Comparison of ENCODE assay signal across 12 mouse cellular contexts in the genomic region with DNA sequence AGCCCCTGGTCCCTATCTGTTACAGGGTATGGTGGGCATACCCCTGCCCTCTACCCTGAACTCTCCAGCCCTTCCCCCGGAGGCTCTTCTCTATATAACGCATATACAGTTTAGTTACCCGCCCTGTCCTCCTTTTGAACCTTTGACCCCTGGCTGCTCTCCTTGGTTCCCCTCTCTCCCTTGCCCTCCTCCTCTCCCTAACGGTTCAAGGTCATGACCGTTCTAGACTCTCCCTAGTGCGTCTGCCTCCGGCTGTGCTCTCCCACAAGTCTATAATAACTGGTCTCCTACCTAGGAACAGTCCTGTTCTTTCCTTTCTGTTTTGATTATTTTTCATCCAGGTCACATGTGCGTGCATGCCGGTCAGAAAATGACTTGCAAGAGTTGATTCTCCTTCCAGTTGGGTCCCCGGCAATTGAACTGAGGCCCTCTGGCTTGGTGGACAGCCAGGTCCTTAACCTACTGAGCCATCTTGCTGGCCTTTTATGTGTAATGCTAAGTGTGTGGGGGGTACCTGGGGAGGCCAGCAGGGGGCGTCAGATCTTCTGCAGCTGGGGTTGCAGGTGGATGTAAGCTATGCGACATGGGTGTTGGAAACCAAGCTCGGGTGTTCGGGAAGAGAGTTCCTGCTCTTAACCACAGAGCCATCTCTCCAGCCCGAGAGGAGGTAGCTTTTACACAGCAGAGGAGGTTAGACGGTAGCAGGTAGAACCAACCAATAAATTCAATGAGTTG. TPM values are rescaled to one million over a fixed set of nuclear protein-coding genes. Genes with fewer than 3 reads are reported as not detected.
DNase-seq lines count a peak whose midpoint lies in the region; ATAC-seq and TF ChIP-seq lines count a peak whose summit lies in the region.
"Had no signal": no experiment of that assay in that cellular context is flagged by ENCODE, and none has a peak within 500 bp of the region (broad histone marks: within the 10 kb centered on the region; RNA-seq: fewer than 3 reads in every experiment).

No protein-coding gene starts in this region.

- no peaks in the 10 kb centered on the region for H3K9me3 ChIP-seq in forebrain, embryonic 11.5 days (ENCODE audit: control insufficient read depth, low read length)
- no peaks in the 10 kb centered on the region for H3K9me3 ChIP-seq in forebrain, embryonic 10.5 days
- no peaks in the 10 kb centered on the region for H3K9me3 ChIP-seq in stomach, postnatal 0 days (ENCODE audit: control insufficient read depth, low read length)
- H3K9me3 ChIP-seq: limb, embryonic 15.5 days had no signal

- peak; percentile 69 for DNase-seq in forebrain, embryonic 11.5 days (ENCODE audit: low spot score)
- DNase-seq in forebrain, embryonic 10.5 days (ENCODE audit: extremely low spot score, low spot score): no peak
- DNase-seq in lung, adult 2 months: no peak
- DNase-seq in lung, postnatal 25 days (ENCODE audit: low spot score): no peak
- no peak for DNase-seq in stomach, postnatal 0 days (ENCODE audit: low spot score)
- no peak for DNase-seq in gastrocnemius, postnatal 14 days
- DNase-seq in frontal cortex, postnatal 36 days (ENCODE audit: low spot score in 2 of 2): no peak
- DNase-seq: gastrocnemius, postnatal 25 days; kidney, adult 11 months; right cerebral cortex, postnatal 14 days had no signal

- no peak for TF ChIP-seq EP300 in stomach, postnatal 0 days (optimal IDR thresholded peaks at IDR 0.05)

- no peak for ATAC-seq in forebrain, embryonic 11.5 days (replicated peaks; ENCODE audit: low FRiP score)
- peak; percentile 36; the same call in 1 of the 2 replicates for ATAC-seq in common myeloid progenitor, adult 5-6 weeks (replicated peaks; ENCODE audit: low read depth, poor library complexity, severe bottlenecking)
- ATAC-seq in stomach, postnatal 0 days (ENCODE audit: low FRiP score, low TSS enrichment): no peak

- no peaks in the 10 kb centered on the region for H3K36me3 ChIP-seq in forebrain, embryonic 11.5 days (ENCODE audit: control insufficient read depth, insufficient read depth, low read length)
- H3K36me3 ChIP-seq in forebrain, embryonic 10.5 days (replicated peaks): no peaks in the 10 kb centered on the region
- no peaks in the 10 kb centered on the region for H3K36me3 ChIP-seq in stomach, postnatal 0 days (ENCODE audit: control insufficient read depth, insufficient read depth, low read length)
- H3K36me3 ChIP-seq: limb, embryonic 15.5 days had no signal

- H3K27me3 ChIP-seq in forebrain, embryonic 11.5 days (ENCODE audit: control insufficient read depth, insufficient read depth, low read length): no peaks in the 10 kb centered on the region
- H3K27me3 ChIP-seq in forebrain, embryonic 10.5 days (ENCODE audit: poor library complexity, severe bottlenecking): peaks cover 57% of the 10 kb centered on the region
- no peaks in the 10 kb centered on the region for H3K27me3 ChIP-seq in stomach, postnatal 0 days (ENCODE audit: control insufficient read depth, insufficient read depth, low read length)
- H3K27me3 ChIP-seq: limb, embryonic 15.5 days had no signal

- H3K27ac ChIP-seq in forebrain, embryonic 11.5 days (ENCODE audit: low read depth, low read length): no peak overlapping the region
- H3K27ac ChIP-seq in forebrain, embryonic 10.5 days: no peak overlapping the region
- H3K27ac ChIP-seq in stomach, postnatal 0 days (replicated peaks): no peak overlapping the region
- H3K27ac ChIP-seq: limb, embryonic 15.5 days had no signal

- H3K4me1 ChIP-seq in forebrain, embryonic 11.5 days (replicated peaks; ENCODE audit: control insufficient read depth, insufficient read depth, low read length): peaks cover 4% of the 10 kb centered on the region; the same call in 1 of the 2 replicates
- peaks cover 40% of the 10 kb centered on the region for H3K4me1 ChIP-seq in forebrain, embryonic 10.5 days
- peaks cover 5% of the 10 kb centered on the region; the same call in 1 of the 2 replicates for H3K4me1 ChIP-seq in lung, adult 2 months (ENCODE audit: control insufficient read depth, insufficient read depth, low read length)
- 0 out of 2 replicates have a peak, but pooled peaks cover 3% of the 10 kb centered on the region for H3K4me1 ChIP-seq in stomach, postnatal 0 days (replicated peaks; ENCODE audit: control insufficient read depth, insufficient read depth)

- intact Hi-C loops in gastrocnemius, postnatal 14 days (cut with DNase I; ENCODE audit: low total_unique reads): no loop called here

- 78% methylated on average over 16 of the region's 16 CpGs for WGBS in forebrain, embryonic 11.5 days
- 80% methylated on average over 16 of the region's 16 CpGs for WGBS in forebrain, embryonic 10.5 days
- 79% methylated on average over 16 of the region's 16 CpGs for WGBS in lung, adult 2 months
- WGBS in stomach, postnatal 0 days: 78% methylated on average over 16 of the region's 16 CpGs

- no peak overlapping the region for H3K9ac ChIP-seq in forebrain, embryonic 11.5 days (ENCODE audit: low read length)
- H3K9ac ChIP-seq in stomach, postnatal 0 days (ENCODE audit: low read length): no peak overlapping the region
- H3K9ac ChIP-seq: limb, embryonic 15.5 days had no signal

- no peak overlapping the region for H3K4me3 ChIP-seq in forebrain, embryonic 11.5 days (ENCODE audit: low read depth, low read length)
- no peak overlapping the region for H3K4me3 ChIP-seq in forebrain, embryonic 10.5 days
- no peak overlapping the region for H3K4me3 ChIP-seq in lung, adult 2 months (replicated peaks; ENCODE audit: extremely low read depth, low read depth, low read length)
- H3K4me3 ChIP-seq in stomach, postnatal 0 days (ENCODE audit: low read depth, low read length): no peak overlapping the region
- H3K4me3 ChIP-seq: limb, embryonic 15.5 days had no signal

- H3K4me2 ChIP-seq in forebrain, embryonic 11.5 days (ENCODE audit: low read depth, low read length, severe bottlenecking): no peak overlapping the region
- no peak overlapping the region for H3K4me2 ChIP-seq in stomach, postnatal 0 days (replicated peaks; ENCODE audit: low read depth)
- H3K4me2 ChIP-seq: limb, embryonic 15.5 days had no signal

- TF ChIP-seq POLR2A in lung, adult 2 months (IDR thresholded peaks at IDR 0.05; ENCODE audit: borderline replicate concordance, extremely low read depth, low read depth, low read length): no peak

- TF ChIP-seq CTCF in lung, adult 2 months (IDR thresholded peaks at IDR 0.05; ENCODE audit: insufficient read depth, low read length): peak; percentile 26; the same call in 1 of the 2 replicates
- TF ChIP-seq CTCF in stomach, postnatal 0 days (IDR thresholded peaks at IDR 0.05; ENCODE audit: low read depth): peak; percentile 64

RNA-seq across cellular contexts. Expression of gene Pmepa1, which starts 2.7 kb away (rescaled TPM):
- 3.3 and 3.6 TPM in 2 replicates for polyA plus RNA-seq in forebrain, embryonic 11.5 days (2014; fragmentation: Nextera tagmentation; extraction: Ambion mirVana)
- polyA plus RNA-seq in forebrain, embryonic 10.5 days (2016; fragmentation: Nextera tagmentation; extraction: Ambion mirVana): 1.3 and 1.8 TPM in 2 replicates
- 96.2 and 97.7 TPM in 2 replicates for polyA plus RNA-seq in lung, adult 2 months (2012; rRNA removed)
- total RNA-seq in common myeloid progenitor, adult 5-6 weeks (2017): 0.18 TPM in 1 of 2 replicates, not detected in the other
- polyA plus RNA-seq in stomach, postnatal 0 days (2015; fragmentation: Nextera tagmentation; extraction: Ambion mirVana): 6.1 and 7.0 TPM in 2 replicates
- total RNA-seq in gastrocnemius, postnatal 14 days (2021): 10 to 100 TPM; 11.1 to 12.1 TPM

Comparison
In these comparisons a context has a peak if more than half of its experiments do, and no peak if none do; other contexts are left out.
1. RNA of gene Pmepa1, which starts 2.7 kb away (polyA plus RNA-seq): 96.2 to 97.7 TPM in lung, adult 2 months; 6.1 to 7.0 TPM in stomach, postnatal 0 days, 3.3 to 3.6 TPM in forebrain, embryonic 11.5 days and 1.3 to 1.8 TPM in forebrain, embryonic 10.5 days; every median in the first group is over 10 times any median in the second.